Mouse (Mus musculus) NIH3T3 (cell line): ENCODE data around the gene Man2c1.

Experiments
- DNase-seq: peaks from one replicate; pipeline ENCODE4 v3.0.0-alpha.2; 2012; ENCODE audit warnings: low read depth

Gene Man2c1

DNA sequence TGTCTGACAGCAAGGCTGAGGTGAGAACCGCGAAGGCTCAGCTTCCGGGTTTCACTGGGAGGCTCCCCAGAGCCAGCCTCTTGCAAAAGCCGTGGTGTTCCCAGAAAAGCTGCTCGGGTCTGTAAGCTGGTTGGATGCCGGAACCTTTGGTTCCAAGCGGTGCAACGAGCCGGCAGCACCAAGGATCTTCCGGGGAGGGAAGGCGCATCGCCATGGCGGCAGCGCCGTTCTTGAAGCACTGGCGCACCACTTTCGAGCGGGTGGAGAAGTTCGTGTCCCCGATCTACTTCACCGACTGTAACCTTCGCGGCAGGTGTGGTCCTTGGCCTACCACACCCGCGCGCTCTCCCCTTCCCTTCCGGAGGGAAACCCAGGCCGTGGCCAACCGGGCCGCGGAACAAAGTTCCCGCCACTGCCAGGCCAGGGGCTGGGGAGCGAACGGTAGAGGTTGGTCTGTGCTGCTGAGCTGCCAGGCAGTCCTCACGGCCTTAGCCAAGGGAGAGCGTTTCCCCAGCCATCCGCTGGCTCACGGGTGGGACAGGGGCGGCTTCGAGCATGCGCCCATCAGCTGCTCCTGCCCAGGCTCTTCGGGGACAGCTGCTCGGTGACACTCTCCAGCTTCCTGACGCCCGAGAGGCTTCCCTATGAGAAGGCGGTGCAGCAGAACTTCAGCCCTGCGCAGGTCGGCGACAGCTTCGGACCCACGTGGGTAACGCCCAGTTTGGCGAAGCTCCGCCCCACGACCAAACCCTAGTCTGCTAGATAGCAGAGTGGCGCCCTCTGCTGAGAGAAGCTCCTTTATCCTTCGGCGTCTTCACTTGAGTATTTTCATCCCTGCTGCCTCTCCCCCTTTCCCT, at the start of gene Man2c1:
Gene Man2c1, plus strand, starts transcription at position 114 of the 857 bp plus-strand sequence.
- peak; percentile 96 for DNase-seq

DNA sequence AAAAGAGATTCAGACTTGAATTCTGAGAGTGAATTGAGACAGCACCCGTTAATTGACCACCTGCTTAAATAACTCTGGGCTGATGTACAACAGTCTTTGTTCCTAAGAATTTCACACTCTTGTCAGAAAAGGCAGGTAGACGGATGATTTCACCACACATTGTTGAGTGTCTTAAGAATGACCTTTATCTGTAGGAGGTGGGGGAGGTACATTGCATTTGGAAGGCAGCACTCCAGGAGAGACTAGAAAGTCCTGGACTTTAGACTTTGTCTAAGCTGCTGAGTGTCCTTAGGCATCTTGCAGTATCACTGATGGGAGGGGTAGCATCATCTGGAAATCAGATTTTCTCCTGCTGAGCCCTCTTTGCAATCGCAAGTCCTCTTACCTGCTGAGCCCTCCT, 48.3 kb upstream of the Man2c1 start:
- no peak for DNase-seq

DNA sequence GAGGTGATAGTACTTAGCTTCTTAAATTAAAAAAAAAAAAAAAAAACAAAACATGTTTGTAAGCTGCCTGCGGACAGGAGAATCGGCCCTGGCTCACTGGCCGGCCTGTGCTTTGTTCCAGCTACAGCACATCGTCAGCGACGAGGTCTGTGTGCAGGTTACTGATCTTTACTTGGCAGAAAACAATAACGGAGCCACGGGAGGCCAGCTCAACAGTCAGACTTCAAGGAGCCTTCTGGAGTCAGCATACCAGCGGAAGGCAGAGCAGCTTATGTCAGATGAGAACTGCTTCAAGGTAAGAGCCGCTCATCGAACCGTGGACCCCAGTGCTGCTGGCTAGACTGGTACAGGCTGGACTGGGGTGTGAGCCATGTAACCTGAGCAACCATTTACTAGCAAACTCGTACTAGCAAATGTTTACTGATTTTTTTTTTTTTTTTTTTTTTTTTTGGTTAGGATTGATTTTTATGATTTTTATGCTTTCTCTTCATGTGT, 13.2 kb upstream of the Man2c1 start:
- DNase-seq = no peak

DNA sequence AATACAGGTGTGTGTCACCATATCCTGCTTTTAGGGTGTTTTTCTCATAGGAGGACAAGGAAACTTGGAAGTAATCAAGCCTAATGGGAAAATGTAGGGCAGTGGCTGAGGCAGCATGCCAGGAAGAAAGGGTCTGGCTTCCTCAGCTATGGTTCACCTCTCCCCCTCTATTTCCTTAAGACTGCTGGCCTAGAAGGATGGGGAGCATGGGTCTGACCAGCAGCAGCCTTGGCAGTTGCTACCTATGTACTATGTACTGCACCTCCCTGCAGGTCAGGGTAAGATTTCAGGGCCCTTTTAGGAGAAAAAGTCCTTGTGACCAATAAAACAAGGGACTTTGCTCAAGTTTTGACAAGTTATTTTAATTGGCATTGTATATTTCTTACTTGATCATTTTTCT, 849 bp upstream of the Man2c1 start:
- DNase-seq = no peak

DNA sequence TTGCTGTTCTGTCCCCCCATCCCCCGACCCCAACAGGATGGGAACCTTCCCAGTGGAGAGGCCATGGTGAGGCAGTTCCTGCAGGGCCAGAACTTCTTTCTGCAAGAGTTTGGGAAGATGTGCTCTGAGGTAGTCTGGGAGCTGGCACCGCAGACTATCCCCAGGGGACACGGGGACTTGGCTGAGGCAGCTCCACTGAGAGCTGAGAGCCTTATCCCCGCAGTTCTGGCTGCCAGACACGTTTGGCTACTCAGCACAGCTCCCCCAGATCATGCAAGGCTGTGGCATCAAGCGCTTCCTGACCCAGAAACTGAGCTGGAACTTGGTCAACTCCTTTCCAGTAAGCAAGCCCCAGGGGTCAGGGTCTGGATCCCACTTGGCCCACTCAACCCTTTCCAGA, 6.8 kb downstream of the Man2c1 start:
- DNase-seq = no peak

DNA sequence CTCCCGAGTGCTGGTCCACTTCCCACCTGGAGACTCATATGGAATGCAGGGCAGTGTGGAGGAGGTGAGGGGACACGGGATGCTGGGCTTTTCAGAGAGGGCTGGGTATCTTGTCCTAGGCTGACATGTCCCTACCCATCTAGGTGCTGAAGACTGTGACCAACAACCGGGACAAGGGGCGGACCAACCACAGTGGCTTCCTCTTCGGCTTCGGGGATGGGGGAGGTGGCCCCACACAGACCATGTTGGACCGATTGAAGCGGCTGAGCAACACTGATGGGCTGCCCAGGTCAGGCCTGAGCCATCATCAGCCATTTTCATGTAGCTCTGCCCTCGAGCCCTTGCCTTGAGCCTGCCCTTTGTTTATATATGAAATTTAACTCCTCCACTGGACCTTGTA, 7.3 kb downstream of the Man2c1 start:
- no peak for DNase-seq

DNA sequence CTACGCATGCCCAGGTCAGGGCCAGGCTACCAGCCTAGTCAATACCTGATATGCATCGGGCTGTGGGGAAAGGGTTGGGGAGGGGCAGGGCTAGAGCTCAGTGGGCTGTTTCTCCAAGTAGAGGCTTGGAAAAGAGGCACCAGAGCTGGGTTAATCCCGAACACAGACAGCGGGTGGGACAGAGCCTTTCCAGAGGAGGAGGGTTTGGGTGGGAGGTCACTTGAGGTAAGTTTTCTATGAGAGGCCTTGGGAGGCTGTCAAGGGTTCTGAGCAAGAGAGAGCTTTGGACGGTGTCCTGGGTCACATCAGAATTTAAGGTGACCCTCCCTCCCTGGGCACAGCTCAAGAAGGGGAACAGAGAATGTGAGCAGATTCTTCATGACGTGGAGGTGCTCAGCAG, 8.0 kb downstream of the Man2c1 start:
- DNase-seq = no peak

DNA sequence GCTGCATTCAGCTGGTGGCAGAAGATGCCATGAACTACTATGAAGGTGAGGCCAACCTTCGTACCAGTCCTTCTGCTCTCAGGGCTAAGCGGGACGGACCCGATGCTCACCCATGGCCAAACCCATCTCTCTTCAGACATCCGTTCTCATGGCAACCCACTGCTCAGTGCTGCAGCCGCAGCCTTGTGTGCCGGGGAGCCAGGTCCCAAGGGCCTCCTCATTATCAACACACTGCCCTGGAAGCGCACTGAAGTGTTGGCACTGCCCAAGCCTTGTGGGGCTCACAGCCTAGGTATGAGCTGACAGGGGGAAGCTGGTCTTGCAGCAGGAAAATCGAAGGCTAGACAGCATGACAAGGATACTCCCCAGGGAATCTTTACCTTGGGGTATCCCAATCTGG, 8.6 kb downstream of the Man2c1 start:
- no peak for DNase-seq

DNA sequence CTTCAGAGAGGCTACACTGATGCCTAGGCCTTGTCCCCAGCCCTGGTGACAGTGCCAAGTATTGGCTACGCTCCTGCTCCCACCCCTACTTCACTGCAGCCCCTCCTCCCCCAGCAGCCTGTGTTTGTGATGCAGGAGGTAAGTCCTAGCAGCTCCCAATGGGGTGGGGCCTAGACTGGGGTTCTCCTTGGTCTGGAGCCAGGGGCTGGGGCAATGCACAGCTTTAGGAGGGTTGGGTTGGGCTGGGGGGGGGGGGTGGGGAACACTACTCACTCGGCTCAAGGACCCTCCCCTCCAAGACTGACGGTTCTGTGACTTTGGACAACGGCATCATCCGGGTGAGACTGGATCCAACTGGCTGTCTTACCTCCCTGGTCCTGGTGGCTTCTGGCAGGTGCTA, 9.1 kb downstream of the Man2c1 start:
- DNase-seq = no peak

DNA sequence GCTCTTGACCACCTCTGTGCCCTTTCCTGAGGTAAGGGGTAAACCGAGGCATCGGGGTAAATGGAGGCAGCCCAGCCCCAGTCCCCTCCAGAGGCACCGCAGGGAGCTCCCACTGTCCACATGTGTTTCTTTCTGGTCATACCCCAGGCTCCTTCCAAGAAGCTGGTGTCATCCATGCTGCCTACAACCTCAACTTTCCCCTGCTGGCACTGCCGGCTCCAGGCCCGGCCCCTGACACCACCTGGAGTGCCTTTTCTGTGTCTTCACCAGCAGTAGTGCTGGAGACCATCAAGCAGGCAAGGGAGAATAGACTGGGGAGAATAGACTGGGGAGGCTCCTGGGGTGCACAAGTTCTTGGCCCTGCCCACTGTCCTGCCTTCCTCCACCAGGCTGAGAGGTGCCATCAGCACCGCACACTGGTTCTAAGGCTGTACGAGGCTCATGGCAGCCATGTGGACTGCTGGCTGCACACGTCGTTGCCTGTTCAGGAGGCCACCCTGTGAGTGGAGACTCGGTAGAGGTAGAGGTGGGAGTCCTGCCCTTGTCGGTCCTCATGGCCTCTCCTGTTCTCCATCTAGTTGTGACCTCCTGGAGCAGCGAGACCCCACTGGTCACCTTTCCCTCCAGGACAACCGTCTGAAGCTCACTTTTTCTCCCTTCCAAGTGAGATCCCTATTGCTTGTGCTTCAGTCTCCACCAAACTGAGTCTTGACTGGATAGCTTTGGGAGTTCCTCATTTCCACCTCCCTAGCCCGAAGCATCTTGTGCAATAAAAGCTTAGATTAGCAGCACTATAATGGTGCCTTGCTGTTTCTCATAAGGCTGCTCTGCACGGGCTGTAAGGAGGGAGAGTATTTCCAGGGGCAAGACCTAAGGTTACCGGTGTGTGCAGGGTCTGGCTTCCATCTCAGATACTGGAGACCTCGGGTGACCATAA, 11.2 kb downstream of the Man2c1 start:
- no peak for DNase-seq

DNA sequence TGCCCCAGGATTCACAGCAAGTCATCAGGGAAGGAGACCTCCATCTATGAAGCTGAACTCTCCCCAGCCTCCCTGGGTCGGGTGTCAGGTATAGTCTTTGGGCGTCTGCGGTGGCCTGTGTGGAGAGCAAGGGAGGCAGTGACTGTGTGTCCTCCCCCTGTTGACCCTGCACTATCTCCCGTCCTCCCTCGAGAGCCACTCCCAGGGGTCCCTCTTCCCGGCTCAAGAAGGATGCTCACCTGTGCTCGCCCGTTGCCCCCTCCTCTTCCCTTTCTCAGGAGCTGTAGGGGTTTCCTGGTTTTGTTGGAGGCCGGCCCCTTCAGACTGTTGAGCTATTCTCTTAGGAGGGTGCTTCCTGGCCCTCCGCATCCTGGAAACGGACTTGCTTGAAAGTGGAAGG, 12.7 kb downstream of the Man2c1 start:
- no peak for DNase-seq

DNA sequence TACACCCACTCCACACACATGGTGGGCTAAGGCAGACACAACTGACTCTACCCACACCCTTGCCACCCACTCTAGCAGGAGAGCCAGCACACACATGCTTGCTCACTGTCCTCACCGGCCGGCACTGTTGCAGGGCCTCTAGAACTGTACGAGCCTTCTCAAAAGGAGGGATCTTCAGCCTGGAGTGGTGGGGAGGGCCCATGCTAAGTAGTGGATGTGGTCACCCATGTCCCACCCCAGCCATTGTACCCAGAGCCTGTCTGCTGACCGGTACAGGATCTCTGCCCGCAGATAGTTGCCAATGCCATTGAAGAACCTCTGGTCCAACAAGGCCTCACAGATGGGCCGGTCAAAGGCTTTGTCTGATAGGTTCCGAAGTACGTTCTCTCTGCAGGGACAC, 14.3 kb downstream of the Man2c1 start:
- no peak for DNase-seq

DNA sequence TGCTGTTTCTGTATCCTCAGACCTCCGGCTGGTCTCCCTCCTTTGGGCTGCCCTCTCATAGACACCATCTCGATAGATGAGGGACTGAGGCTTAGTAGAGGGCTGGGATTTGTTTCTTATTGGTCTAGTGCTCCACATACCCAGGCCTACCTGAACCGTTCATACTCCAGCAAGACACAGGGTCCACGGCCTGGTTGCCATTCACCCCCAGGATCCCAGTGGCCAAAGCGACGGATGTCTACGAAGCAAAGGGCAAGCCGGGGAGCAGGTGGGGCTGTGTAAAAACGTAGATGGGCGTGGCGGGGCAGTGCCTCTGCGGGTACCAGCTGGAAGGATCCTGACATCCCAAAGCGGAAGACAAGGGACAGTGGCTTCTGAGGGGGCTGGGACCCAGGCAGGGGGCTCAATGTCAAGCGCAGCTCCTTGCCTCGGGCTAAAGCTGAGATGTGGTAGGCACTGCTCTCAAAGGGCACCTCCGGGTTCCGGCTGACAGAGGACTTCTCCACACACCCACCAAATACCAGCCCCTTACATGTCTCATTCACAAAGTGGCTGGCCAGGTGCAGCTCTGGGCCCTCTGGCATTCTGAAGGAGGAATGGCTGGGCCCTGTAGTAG, 16.1 kb downstream of the Man2c1 start:
- no peak for DNase-seq

DNA sequence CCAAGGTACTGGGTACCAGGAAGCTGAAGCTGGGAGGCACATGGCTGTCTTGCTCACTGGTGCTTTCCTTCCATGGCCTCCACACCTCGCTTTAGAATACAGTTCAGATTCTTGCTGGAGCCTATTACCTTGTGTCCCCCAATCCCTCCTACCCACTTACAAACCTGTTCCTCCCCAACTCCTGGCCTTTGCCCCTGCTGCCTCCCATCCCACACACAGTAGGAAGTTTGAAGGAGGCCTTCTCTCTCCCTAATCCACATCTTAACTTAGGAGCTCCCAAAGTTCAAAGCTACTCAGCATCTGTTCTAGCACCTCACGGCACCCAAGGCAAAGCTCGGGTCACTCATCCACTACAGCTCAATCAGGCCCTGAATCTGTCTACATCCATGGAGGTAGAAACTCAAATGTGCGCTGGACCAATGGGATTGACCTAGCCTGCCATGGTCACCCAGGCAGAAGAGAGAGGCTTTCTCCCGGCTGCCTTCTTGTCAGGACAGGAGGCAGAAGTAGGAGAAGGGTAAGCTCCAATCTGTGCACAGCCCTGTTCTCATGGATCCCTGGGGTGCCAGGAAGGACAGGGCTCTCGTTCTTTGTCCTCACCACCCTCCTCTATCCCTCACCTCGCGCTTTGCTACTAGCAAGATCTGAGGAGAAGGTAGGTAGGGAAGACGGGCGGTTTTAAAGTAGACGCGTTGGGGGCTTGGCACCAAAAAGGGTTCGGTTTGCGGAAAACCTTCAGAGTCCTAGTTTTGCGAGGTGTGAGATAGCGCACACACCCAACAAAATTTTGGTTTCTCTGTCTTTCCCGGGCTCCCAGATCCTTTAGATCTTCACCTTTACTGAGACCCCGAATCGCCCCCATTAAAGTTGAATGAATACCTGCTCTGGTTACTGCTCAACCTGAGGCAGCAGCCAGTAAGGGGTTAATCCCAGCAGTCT, 17.0 kb downstream of the Man2c1 start:
- peak; percentile 32 for DNase-seq

DNA sequence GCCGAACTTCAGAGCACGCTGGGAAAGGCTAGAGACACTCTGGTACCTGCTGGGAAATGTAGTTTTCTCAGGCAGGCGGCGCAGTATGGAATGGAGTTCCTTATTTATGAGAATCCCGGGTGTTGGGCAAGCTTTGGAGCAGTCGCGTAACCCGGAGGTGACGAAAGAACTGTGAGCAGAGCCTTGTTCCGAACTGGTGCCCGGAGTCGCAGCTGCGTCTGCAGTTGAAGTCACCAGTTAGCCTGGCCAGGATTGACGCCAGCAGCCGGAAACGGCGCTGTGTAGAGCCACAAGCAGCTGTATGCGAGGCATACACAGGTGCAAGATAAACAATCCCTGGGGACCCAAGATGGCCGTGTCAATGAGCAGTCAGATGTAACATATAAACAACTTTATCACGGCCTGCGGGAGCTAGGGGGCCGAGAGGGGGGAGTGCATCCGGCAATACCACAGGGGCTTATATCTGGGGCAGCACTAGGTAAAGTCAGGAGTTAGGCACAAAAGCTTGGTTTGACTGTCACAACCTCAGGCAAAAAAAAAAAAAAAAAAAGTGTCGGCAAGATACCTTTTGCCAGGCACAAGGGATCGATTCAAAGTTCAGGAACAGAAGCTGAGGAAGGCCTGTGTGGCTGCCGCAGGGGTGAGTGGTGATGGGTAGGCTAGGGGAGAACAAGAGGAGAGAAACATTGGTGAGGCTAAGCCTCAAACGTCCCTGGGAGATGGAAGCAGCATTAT, 17.8 kb downstream of the Man2c1 start, which contains the start of gene Neil1:
Gene Neil1, minus strand, starts transcription at position 162 of the 735 bp plus-strand sequence.
- peak; percentile 92 for DNase-seq

DNA sequence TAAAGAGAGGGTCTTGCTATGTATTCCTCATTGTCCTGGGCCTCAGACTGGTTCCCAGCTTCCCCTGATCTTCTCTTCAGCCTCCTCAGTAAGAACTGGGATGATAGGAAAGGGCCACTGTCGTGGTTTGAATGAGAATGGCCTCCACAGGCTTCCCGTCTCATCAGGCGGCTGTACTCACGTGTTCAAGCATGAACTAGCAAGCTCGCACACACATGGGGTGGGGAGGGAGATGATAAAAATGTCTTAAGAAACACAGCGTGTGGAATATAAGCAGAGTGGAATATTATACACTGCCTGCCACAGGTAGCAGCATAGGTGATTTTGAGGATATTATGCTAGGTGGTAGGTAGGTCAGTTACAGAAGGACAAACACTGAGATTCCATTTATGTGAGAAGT, 18.5 kb downstream of the Man2c1 start:
- DNase-seq = no peak

DNA sequence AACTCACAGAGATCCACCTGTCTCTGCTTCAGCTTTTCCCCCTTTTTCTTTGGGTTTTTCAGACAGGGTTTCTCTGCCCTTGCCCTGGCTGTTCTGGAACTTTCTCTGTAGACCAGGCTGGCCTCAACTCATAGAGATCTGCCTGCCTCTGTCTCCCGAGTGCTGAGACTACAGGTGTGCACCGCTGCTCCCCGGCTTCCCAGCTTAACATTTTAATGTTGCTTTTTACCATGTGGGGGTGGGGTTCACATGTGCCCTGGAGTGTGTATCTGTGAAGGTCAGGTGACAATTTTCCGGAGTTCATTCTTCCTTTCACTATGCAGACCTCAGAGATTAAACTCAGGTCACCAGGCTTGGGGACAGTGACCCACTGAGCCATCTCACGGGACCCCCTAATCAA, 19.7 kb downstream of the Man2c1 start:
- no peak for DNase-seq

DNA sequence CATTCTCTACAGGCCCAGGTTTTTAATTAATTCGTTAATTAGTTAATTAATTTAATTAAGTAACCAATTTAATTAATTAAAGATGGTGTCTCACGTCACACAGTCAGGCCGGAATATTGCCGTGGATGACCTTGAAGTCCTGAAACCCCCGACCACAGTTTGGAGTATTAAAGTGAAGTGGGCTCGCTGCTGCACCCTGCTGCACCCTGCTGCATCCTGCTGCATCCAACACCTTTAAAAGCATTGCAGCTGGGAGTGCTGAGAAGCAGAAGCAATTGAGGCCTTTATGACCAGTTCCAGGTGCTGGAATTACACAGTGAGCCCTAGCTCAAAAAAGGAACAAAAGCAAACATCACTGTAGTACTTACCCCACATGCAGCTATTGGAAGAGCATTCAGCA, 21.8 kb downstream of the Man2c1 start:
- peak; percentile 23 for DNase-seq

DNA sequence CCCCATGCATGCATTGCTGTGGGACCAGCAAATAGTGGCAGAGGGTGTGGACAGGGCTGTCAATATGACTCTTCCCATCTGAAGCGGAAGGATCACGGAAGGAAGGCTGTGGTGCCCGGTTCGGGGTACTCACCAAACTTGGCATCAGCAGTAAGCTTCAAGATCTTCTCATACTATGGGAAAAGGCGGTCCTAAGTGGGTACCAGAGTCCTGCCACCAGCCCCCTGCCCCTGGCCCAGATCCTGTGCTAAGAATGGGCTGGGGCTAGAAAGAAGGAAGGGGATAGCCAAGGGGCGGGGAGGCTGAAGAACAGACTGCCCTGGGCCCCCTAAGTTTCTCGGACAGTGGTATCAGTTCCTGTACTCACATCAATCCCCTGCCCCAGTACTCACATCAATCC, 25.9 kb downstream of the Man2c1 start:
- DNase-seq = no peak

DNA sequence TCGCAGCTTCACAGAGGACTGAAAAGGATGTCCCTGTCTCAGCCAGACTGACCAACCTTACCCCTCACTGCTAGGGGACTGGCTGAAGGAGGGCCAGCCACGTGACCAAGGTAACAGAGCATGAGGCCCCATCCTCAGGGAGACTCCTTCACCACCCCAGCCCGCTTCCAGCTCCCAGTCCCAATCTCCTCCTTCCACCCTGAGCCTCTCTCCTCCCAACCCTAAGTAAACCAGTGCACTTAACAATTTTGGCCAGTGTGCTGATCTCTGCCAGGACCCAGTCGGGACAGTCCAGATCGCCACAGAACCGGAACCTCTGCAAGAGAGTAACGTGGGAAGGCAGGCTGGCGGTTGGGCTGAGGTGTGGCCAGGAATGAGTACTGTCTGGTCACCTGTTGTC, 26.3 kb downstream of the Man2c1 start:
- DNase-seq = no peak

DNA sequence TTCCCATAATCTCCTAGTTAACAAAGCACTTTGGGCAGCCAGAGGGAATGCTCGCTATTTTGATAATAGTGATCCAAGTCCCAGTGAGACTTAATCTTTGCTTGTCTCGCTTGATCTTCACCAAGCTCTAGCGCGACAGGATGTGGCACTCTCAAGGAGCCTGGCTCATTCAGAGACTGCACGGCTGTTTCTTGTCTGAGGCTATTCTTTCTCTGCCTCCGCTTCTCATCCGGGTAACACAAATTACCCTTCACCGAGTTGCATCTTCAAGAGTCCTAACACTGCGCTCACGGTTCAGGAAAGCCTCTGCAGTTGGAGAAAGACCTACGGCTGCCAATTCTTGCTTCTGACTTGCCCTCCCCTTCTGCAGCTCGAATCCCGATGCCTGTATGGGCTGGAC, 27.0 kb downstream of the Man2c1 start:
- peak; percentile 34 for DNase-seq
